Mouse (Mus musculus): ENCODE data around the gene Zfand6.

Gene Zfand6

GRCm38 (mm10) chr7:84689251-84690100 is at the start of gene Zfand6:
Zfand6 (minus strand) TSS chr7:84689959.
- DNase-seq (ENCODE audit: low spot score in 2 of 2) = peak; percentile 98

GRCm38 (mm10) chr7:84736803-84737202 is 47.0 kb upstream of the Zfand6 start:
- no peak for DNase-seq (ENCODE audit: low spot score in 2 of 2)

GRCm38 (mm10) chr7:84733038-84733437 is 43.3 kb upstream of the Zfand6 start:
- no peak for DNase-seq (ENCODE audit: low spot score in 2 of 2)

GRCm38 (mm10) chr7:84732052-84732451 is 42.3 kb upstream of the Zfand6 start:
- no peak for DNase-seq (ENCODE audit: low spot score in 2 of 2)

GRCm38 (mm10) chr7:84731076-84731475 is 41.3 kb upstream of the Zfand6 start:
- peak; percentile 36 to 40 for DNase-seq (ENCODE audit: low spot score in 2 of 2)

GRCm38 (mm10) chr7:84722804-84723459 is 33.2 kb upstream of the Zfand6 start:
- DNase-seq (ENCODE audit: low spot score in 2 of 2) = no peak

GRCm38 (mm10) chr7:84710287-84710958 is 20.7 kb upstream of the Zfand6 start:
- no peak for DNase-seq (ENCODE audit: low spot score in 2 of 2)

- DNase-seq (ENCODE audit: low spot score in 2 of 2) = no peak
Measured at GRCm38 (mm10) chr7:84706877-84707276, 17.1 kb upstream of the Zfand6 start.

GRCm38 (mm10) chr7:84690101-84690509 is 346 bp upstream of the Zfand6 start:
- DNase-seq (ENCODE audit: low spot score in 2 of 2) = no peak

- peak in 1 of 2 experiments; percentile 28 for DNase-seq (ENCODE audit: low spot score in 2 of 2)
Measured at GRCm38 (mm10) chr7:84687653-84688580, 1.8 kb downstream of the Zfand6 start.

- no peak for DNase-seq (ENCODE audit: low spot score in 2 of 2)
Measured at GRCm38 (mm10) chr7:84686380-84686779, 3.4 kb downstream of the Zfand6 start.

GRCm38 (mm10) chr7:84684675-84685074 is 5.1 kb downstream of the Zfand6 start:
- DNase-seq (ENCODE audit: low spot score in 2 of 2) = no peak

- DNase-seq (ENCODE audit: low spot score in 2 of 2) = no peak
Measured at GRCm38 (mm10) chr7:84681558-84681957, 8.2 kb downstream of the Zfand6 start.

GRCm38 (mm10) chr7:84680931-84681330 is 8.8 kb downstream of the Zfand6 start:
- DNase-seq (ENCODE audit: low spot score in 2 of 2) = no peak

- DNase-seq (ENCODE audit: low spot score in 2 of 2) = no peak
Measured at GRCm38 (mm10) chr7:84680092-84680491, 9.7 kb downstream of the Zfand6 start.

- DNase-seq (ENCODE audit: low spot score in 2 of 2) = peak; percentile 31 to 65
Measured at GRCm38 (mm10) chr7:84679264-84679663, 10.5 kb downstream of the Zfand6 start.

- DNase-seq (ENCODE audit: low spot score in 2 of 2) = no peak
Measured at GRCm38 (mm10) chr7:84673103-84673502, 16.7 kb downstream of the Zfand6 start.

- DNase-seq (ENCODE audit: low spot score in 2 of 2) = no peak
Measured at GRCm38 (mm10) chr7:84669554-84670152, 20.1 kb downstream of the Zfand6 start.

GRCm38 (mm10) chr7:84667946-84668345 is 21.8 kb downstream of the Zfand6 start:
- DNase-seq (ENCODE audit: low spot score in 2 of 2) = no peak

- no peak for DNase-seq (ENCODE audit: low spot score in 2 of 2)
Measured at GRCm38 (mm10) chr7:84652740-84653139, 37.0 kb downstream of the Zfand6 start.

- no peak for DNase-seq (ENCODE audit: low spot score in 2 of 2)
Measured at GRCm38 (mm10) chr7:84651987-84652321, 37.8 kb downstream of the Zfand6 start.

Data from urinary bladder, postnatal 36 days (tissue).